Mouse (Mus musculus) G1E (cell line): ENCODE measurements around the gene AW822073.
"Not testable (repeated sequence)": the region's sequence is repeated elsewhere in the genome, so short reads cannot be mapped to it uniquely, and the experiment has no call there.

Experiments used
- CTCF ChIP-seq: IDR thresholded peaks from 2 replicates; pipeline ENCODE4 v1.5.1; 2012; ENCODE audit warnings: low read depth, low read length, inconsistent platforms, mixed read lengths
- GATA1 ChIP-seq: IDR thresholded peaks from 2 replicates; pipeline ENCODE4 v1.6.1; 2012; ENCODE audit warnings: borderline replicate concordance, low read length, inconsistent platforms, mixed read lengths
- GATA2 ChIP-seq: IDR thresholded peaks from 2 replicates; pipeline ENCODE4 v1.6.1; 2012; ENCODE audit warnings: low read depth, low read length, inconsistent platforms, borderline replicate concordance

GRCm38 (mm10) chr10:58227798-58228197 is 3.1 kb upstream of the AW822073 start:
- not testable (repeated sequence) for TF ChIP-seq CTCF, GATA1, GATA2
